Mouse (Mus musculus): ENCODE measurements around the gene Fam102a. TPM values are rescaled to one million over a fixed set of nuclear protein-coding genes. Genes with fewer than 3 reads are reported as not detected.
"Not testable (repeated sequence)": the region's sequence is repeated elsewhere in the genome, so short reads cannot be mapped to it uniquely, and the experiment has no call there.

The Fam102a gene
- polyA plus RNA-seq (2015; fragmentation: Nextera tagmentation; extraction: Ambion mirVana) = 5.0 and 5.9 TPM in 2 replicates

DNA sequence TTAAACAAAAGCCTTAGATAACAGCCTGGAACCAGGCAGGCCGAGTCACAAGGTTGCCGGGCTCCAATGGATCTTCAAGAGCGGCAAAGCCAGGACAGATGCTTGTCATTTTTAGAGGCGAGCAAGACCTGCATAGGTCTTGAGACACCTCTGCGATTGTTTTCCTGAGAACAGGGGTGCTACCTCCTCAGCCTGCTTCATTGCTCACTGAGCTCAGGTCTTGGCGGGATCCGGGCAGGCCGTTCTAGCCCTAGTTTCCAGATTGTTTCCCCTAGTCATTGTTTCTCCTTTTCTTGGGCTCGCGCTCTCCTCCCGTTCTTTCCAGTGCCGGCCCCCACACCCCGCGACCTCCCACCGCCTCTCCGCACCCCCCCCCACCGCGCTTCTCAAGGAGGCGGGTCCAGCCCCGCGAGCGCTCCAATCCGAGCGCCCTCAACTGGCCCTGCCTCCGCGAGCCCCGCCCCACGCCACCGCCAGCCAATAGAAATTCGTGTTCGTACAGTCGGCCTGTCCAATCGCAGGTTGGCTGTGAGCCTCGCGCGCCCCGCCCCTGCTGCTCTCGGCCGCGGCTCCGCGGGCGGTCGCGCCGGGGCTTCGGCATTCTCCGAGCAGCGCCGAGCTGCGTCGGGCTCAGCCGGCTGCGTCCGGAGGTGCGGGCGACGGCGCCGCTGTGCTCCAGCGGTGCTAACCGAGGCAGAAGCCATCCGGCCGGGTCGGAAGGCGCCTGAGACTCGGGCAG lies at the start of gene Fam102a:
Fam102a (plus strand) TSS at position 600 of the 739 bp plus-strand sequence.
- peak; percentile 96 for ATAC-seq
- H3K36me3 ChIP-seq (ENCODE audit: control insufficient read depth, insufficient read depth, low read length) = no peaks in the 10 kb centered on the region
- peak within 1 kb of the TSS; percentile 95 for H3K9ac ChIP-seq (ENCODE audit: low read depth, low read length)
- H3K4me1 ChIP-seq (ENCODE audit: control insufficient read depth, insufficient read depth, low read length) = peaks cover 38% of the 10 kb centered on the region
- peak within 1 kb of the TSS; percentile 83 for H3K4me3 ChIP-seq (ENCODE audit: low read depth, low read length)
- peak within 1 kb of the TSS; percentile 88 for H3K4me2 ChIP-seq (ENCODE audit: low read length)
- no peaks in the 10 kb centered on the region for H3K27me3 ChIP-seq (ENCODE audit: control insufficient read depth, insufficient read depth, low read depth, low read length)
- H3K9me3 ChIP-seq (replicated peaks; ENCODE audit: control insufficient read depth, low read length, poor library complexity, severe bottlenecking) = no peaks in the 10 kb centered on the region
- H3K27ac ChIP-seq (ENCODE audit: low read length) = peak within 1 kb of the TSS; percentile 93
- under 1% methylated on average over 57 of the region's 67 CpGs for WGBS

DNA sequence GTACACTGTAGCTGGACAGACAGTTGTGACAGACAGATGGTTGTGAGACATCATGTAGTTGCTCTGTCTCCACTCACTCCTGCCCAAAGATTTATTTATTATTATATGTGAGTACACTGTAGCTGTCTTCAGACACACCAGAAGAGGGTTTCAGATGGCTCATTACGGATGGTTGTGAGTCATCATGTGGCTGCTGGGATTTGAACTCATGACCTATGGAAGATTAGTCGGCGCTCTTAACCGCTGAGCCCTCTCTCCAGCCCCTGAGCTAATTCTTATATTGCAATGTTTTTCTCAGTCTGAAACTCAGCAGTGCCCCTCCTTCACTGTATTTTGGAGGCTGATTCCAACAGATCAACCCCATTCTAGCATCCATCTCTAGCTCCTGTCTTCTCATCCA lies 49.4 kb upstream of the Fam102a start:
- H3K36me3 ChIP-seq (ENCODE audit: control insufficient read depth, insufficient read depth, low read length) = no peaks in the 10 kb centered on the region
- H3K9me3 ChIP-seq (replicated peaks; ENCODE audit: control insufficient read depth, low read length, poor library complexity, severe bottlenecking) = no peaks in the 10 kb centered on the region
- no peak overlapping the region for H3K4me2 ChIP-seq (ENCODE audit: low read length)
- no peaks in the 10 kb centered on the region for H3K4me1 ChIP-seq (ENCODE audit: control insufficient read depth, insufficient read depth, low read length)
- ATAC-seq = no peak
- H3K9ac ChIP-seq (ENCODE audit: low read depth, low read length) = no peak overlapping the region
- H3K27me3 ChIP-seq (ENCODE audit: control insufficient read depth, insufficient read depth, low read depth, low read length) = no peaks in the 10 kb centered on the region
- WGBS = 87% methylated on average over 4 of the region's 4 CpGs
- no peak overlapping the region for H3K27ac ChIP-seq (ENCODE audit: low read length)
- H3K4me3 ChIP-seq (ENCODE audit: low read depth, low read length) = no peak overlapping the region

DNA sequence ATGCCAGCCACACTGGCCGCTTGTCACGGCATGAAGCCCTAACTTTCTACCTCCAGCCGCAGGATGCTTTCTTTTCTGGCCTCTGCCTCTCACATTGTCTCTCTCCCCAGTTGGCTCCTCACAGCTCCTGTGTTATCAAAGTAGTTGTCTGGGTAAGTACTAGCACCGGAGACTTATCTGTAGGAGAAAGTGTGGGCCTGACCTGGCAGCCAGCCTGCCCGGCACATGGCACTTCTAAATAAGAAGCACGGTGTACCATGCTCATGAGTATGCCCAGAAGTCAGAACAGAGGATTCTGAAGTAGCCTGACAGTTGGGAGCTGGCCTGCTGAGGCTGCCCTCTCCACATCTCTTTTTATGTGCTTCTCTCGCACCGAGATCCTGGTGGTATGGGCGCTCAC lies 49.0 kb upstream of the Fam102a start:
- H3K27me3 ChIP-seq (ENCODE audit: control insufficient read depth, insufficient read depth, low read depth, low read length) = no peaks in the 10 kb centered on the region
- no peak for ATAC-seq
- WGBS = 93% methylated on average over 9 of the region's 9 CpGs
- no peak overlapping the region for H3K27ac ChIP-seq (ENCODE audit: low read length)
- no peak overlapping the region for H3K4me3 ChIP-seq (ENCODE audit: low read depth, low read length)
- no peak overlapping the region for H3K4me2 ChIP-seq (ENCODE audit: low read length)
- no peak overlapping the region for H3K9ac ChIP-seq (ENCODE audit: low read depth, low read length)
- H3K9me3 ChIP-seq (replicated peaks; ENCODE audit: control insufficient read depth, low read length, poor library complexity, severe bottlenecking) = no peaks in the 10 kb centered on the region
- no peaks in the 10 kb centered on the region for H3K36me3 ChIP-seq (ENCODE audit: control insufficient read depth, insufficient read depth, low read length)
- no peaks in the 10 kb centered on the region for H3K4me1 ChIP-seq (ENCODE audit: control insufficient read depth, insufficient read depth, low read length)

DNA sequence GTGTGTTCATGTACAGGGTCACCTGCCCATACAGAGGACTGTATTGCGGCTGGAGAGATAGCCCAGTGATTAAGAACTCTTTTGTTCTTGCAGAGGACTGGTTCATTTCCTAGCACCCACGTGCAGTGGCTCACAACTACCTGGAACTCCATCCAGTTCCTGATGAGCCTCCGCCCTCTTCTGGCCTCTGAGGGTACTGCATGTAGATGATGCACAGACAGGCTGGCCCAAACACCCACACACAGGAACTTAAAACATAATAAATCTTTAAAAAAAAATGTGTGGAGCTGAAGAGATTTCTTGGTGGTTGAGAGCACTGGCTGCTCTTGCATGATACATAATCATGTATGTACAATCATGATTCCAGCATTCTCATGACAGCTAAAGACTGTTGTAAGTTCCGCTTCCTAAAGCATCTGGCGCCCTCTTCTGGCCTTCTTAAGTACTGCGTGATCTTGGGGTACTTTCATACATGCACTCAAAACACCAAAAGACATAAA lies 48.0 kb upstream of the Fam102a start:
- no peak overlapping the region for H3K9ac ChIP-seq (ENCODE audit: low read depth, low read length)
- H3K36me3 ChIP-seq (ENCODE audit: control insufficient read depth, insufficient read depth, low read length) = no peaks in the 10 kb centered on the region
- H3K27me3 ChIP-seq (ENCODE audit: control insufficient read depth, insufficient read depth, low read depth, low read length) = no peaks in the 10 kb centered on the region
- no peak overlapping the region for H3K4me3 ChIP-seq (ENCODE audit: low read depth, low read length)
- H3K4me1 ChIP-seq (ENCODE audit: control insufficient read depth, insufficient read depth, low read length) = no peaks in the 10 kb centered on the region
- no peak overlapping the region for H3K27ac ChIP-seq (ENCODE audit: low read length)
- no peaks in the 10 kb centered on the region for H3K9me3 ChIP-seq (replicated peaks; ENCODE audit: control insufficient read depth, low read length, poor library complexity, severe bottlenecking)
- whole genome bisulfite sequencing = 6% methylated on average over 6 of the region's 6 CpGs
- peak; percentile 65 for ATAC-seq
- no peak overlapping the region for H3K4me2 ChIP-seq (ENCODE audit: low read length)

DNA sequence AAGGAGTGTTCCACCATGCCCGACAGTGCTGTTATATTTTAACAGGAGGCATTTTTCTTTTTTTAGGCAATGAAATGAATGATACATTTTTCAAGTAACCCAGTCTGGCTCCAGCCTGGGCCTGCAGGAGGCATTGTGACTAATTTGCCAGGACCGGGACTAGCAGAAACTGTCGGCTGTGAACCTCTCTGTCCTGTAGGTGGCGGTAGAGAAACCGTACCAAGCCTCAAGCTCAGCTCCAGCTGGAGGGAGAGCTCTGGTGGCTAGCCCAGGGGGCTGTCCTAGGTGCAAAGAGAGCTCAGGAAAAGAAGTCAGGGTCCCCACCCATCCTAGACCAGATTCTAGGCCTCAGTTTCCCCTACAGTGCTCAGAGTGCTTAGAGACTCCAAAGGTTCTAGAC lies 46.5 kb upstream of the Fam102a start:
- H3K36me3 ChIP-seq (ENCODE audit: control insufficient read depth, insufficient read depth, low read length) = no peaks in the 10 kb centered on the region
- no peaks in the 10 kb centered on the region for H3K4me1 ChIP-seq (ENCODE audit: control insufficient read depth, insufficient read depth, low read length)
- ATAC-seq = peak; percentile 15; the same call in 1 of the 2 replicates
- H3K27ac ChIP-seq (ENCODE audit: low read length) = no peak overlapping the region
- H3K4me3 ChIP-seq (ENCODE audit: low read depth, low read length) = no peak overlapping the region
- no peak overlapping the region for H3K4me2 ChIP-seq (ENCODE audit: low read length)
- WGBS = 2% methylated on average over 5 of the region's 5 CpGs
- H3K9ac ChIP-seq (ENCODE audit: low read depth, low read length) = no peak overlapping the region
- H3K9me3 ChIP-seq (replicated peaks; ENCODE audit: control insufficient read depth, low read length, poor library complexity, severe bottlenecking) = no peaks in the 10 kb centered on the region
- no peaks in the 10 kb centered on the region for H3K27me3 ChIP-seq (ENCODE audit: control insufficient read depth, insufficient read depth, low read depth, low read length)

DNA sequence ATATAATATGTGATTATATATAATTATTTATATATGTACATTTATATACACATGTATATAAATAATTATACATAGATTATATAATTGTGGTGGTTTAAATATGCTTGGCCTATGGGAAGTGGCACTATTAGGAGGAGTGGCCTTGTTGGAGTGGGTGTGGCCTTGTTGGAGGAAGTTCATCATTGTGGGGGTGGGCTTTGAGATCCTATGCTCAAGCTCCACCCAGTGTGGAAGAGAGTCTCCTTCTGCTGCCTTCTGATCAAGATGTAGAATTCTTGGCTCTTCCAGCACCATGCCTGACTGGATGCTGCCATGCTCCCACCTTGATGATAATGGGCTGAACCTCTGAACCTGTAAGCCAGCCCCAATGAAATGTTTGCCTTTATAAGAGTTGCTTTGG lies 44.4 kb upstream of the Fam102a start:
- not testable (repeated sequence) for H3K4me3 ChIP-seq (ENCODE audit: low read depth, low read length); ATAC-seq; H3K9me3 ChIP-seq (replicated peaks; ENCODE audit: control insufficient read depth, low read length, poor library complexity, severe bottlenecking); H3K9ac ChIP-seq (ENCODE audit: low read depth, low read length); H3K27ac ChIP-seq (ENCODE audit: low read length); H3K27me3 ChIP-seq (ENCODE audit: control insufficient read depth, insufficient read depth, low read depth, low read length); H3K4me1 ChIP-seq (ENCODE audit: control insufficient read depth, insufficient read depth, low read length); H3K36me3 ChIP-seq (ENCODE audit: control insufficient read depth, insufficient read depth, low read length); H3K4me2 ChIP-seq (ENCODE audit: low read length)

DNA sequence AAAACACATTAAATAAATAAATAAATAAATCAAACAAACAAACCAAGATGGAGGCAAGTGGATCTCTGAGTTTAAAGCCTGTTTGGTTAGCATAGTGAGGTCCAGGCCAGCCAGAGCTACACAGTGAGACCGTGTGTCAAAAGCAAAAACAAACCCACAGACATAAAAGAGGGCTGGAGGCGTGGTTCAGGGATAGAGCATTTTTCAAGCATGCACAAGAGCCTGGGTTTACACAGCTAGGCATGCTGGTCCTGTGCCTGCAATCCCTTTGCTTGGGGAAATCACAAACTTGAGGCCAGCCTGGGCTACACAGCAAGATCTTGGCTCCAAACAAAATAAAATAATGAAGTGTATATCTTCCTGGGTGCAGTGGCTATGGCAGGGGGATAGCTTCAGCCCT lies 42.5 kb upstream of the Fam102a start:
- no peak overlapping the region for H3K4me3 ChIP-seq (ENCODE audit: low read depth, low read length)
- WGBS = 75% methylated on average over 2 of the region's 2 CpGs

DNA sequence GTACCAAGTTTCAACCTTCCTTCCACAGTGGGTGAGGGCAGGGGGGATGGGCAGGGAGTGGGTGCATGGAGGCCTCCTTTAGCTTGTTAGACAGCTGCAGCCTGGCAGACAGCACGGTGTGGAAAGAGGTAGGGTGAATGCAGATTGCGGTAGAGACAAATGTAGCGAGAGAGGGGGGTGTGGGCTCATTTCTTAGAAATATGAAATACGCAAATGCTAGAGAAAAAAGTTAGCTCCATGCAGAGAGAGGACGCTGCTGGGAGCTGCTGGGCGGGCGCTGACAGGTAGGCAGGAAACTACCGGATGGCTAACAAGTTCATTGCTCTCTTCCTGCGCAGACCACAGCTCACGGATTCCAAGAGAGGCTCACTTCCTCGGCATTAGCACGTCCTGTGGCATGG lies 41.8 kb upstream of the Fam102a start:
- no peaks in the 10 kb centered on the region for H3K9me3 ChIP-seq (replicated peaks; ENCODE audit: control insufficient read depth, low read length, poor library complexity, severe bottlenecking)

More for the DNA sequence above, 42.5 kb upstream of the Fam102a start:
- no peak overlapping the region for H3K27ac ChIP-seq (ENCODE audit: low read length)
- no peak for ATAC-seq
- no peaks in the 10 kb centered on the region for H3K4me1 ChIP-seq (ENCODE audit: control insufficient read depth, insufficient read depth, low read length)
- H3K36me3 ChIP-seq (ENCODE audit: control insufficient read depth, insufficient read depth, low read length) = no peaks in the 10 kb centered on the region
- no peaks in the 10 kb centered on the region for H3K27me3 ChIP-seq (ENCODE audit: control insufficient read depth, insufficient read depth, low read depth, low read length)
- H3K9ac ChIP-seq (ENCODE audit: low read depth, low read length) = no peak overlapping the region
- no peaks in the 10 kb centered on the region for H3K9me3 ChIP-seq (replicated peaks; ENCODE audit: control insufficient read depth, low read length, poor library complexity, severe bottlenecking)
- H3K4me2 ChIP-seq (ENCODE audit: low read length) = no peak overlapping the region

DNA sequence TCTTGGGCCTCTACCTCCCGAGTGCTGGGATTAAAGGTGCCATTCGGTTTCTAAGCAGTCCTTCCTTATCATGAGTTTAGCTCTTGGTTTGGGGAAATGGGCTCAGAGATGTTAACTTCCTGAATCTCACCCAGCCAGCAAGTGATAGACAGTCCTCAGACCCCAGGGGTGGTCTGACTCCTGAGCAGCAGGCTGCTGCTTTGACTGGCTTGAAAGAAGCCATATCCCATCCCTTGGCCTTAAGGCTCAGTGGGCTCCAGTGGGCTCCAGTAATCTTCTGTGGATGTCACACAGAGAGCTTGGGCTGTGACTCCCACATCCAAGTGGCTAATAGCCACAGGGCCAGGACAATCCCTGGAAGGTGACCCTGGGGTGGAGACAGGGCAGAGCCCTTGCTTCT lies 40.6 kb upstream of the Fam102a start:
- 0 out of 2 replicates have a peak, but pooled peaks cover 2% of the 10 kb centered on the region for H3K9me3 ChIP-seq (replicated peaks; ENCODE audit: control insufficient read depth, low read length, poor library complexity, severe bottlenecking)
- no peak overlapping the region for H3K4me3 ChIP-seq (ENCODE audit: low read depth, low read length)
- H3K4me1 ChIP-seq (ENCODE audit: control insufficient read depth, insufficient read depth, low read length) = no peaks in the 10 kb centered on the region
- no peak for ATAC-seq
- no peak overlapping the region for H3K27ac ChIP-seq (ENCODE audit: low read length)
- no peaks in the 10 kb centered on the region for H3K27me3 ChIP-seq (ENCODE audit: control insufficient read depth, insufficient read depth, low read depth, low read length)
- H3K36me3 ChIP-seq (ENCODE audit: control insufficient read depth, insufficient read depth, low read length) = no peaks in the 10 kb centered on the region
- no peak overlapping the region for H3K4me2 ChIP-seq (ENCODE audit: low read length)
- no peak overlapping the region for H3K9ac ChIP-seq (ENCODE audit: low read depth, low read length)
- WGBS = 67% methylated on average over 2 of the region's 2 CpGs

More for the DNA sequence above, 41.8 kb upstream of the Fam102a start:
- 82% methylated on average over 12 of the region's 12 CpGs for WGBS
- no peak overlapping the region for H3K4me2 ChIP-seq (ENCODE audit: low read length)
- H3K36me3 ChIP-seq (ENCODE audit: control insufficient read depth, insufficient read depth, low read length) = no peaks in the 10 kb centered on the region
- no peaks in the 10 kb centered on the region for H3K27me3 ChIP-seq (ENCODE audit: control insufficient read depth, insufficient read depth, low read depth, low read length)
- H3K9ac ChIP-seq (ENCODE audit: low read depth, low read length) = no peak overlapping the region
- no peak overlapping the region for H3K27ac ChIP-seq (ENCODE audit: low read length)
- no peak overlapping the region for H3K4me3 ChIP-seq (ENCODE audit: low read depth, low read length)
- ATAC-seq = no peak
- H3K4me1 ChIP-seq (ENCODE audit: control insufficient read depth, insufficient read depth, low read length) = no peaks in the 10 kb centered on the region

All from midbrain, embryonic 16.5 days (tissue).